Mouse (Mus musculus) E14TG2a.4 (cell line): ENCODE data around the gene Zdhhc6.

ENCODE experiments used
- CTCF ChIP-seq: conservative IDR thresholded peaks from 2 replicates; pipeline ENCODE4 v1.5.1; 2014; ENCODE audit warnings: low read length
- NANOG ChIP-seq: IDR thresholded peaks from 2 replicates; pipeline ENCODE4 v1.6.1; 2014; ENCODE audit warnings: borderline replicate concordance, low read length, mixed read lengths

GRCm38 (mm10) chr19:55258514-55258913, 57.3 kb downstream of the Zdhhc6 start:
- TF ChIP-seq CTCF (no peak), NANOG (no peak)
